Mouse (Mus musculus) inflammation-experienced regulatory T-cells, adult 6 months (primary cell): ENCODE measurements at regions not wholly inside any gene's neighbourhood (a gene's known extent, or its start where the extent isn't known, plus 50 kb on each side); places are given as distances from the start of the nearest gene placed in this dataset.

Experiments
- ATAC-seq: one replicate; pipeline ENCODE4 v1.8.0; 2017

DNA sequence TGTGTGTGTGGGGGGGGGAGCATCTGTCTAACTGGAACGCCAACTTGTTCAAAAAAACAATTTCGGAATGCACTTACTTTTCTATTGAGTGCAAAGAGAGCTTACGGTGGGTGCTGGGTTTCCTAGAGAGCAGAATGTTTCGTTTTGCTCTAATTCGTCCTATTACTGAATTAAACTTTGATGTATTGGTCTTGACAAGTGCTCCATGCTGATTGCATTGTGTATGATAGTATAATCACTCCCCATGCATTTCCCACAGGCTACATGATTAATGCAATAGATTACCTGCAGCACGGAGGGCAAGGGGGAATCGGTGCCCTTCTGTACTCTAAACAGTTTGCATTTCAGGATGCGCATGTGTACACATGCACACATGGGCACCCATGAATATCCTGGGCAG lies 283.7 kb upstream of the Smim15 start:
- ATAC-seq: no peak

- ATAC-seq: no peak
Measured at GRCm38 (mm10) chr13:107758327-107759095, 285.7 kb upstream of the Smim15 start.

- ATAC-seq: no peak
Measured at GRCm38 (mm10) chr13:107752745-107753144, 291.5 kb upstream of the Smim15 start.

- no peak for ATAC-seq
Measured at GRCm38 (mm10) chr13:107743464-107744218, 300.6 kb upstream of the Smim15 start.

- ATAC-seq: no peak
Measured at GRCm38 (mm10) chr13:107736581-107736980, 307.7 kb upstream of the Smim15 start.

DNA sequence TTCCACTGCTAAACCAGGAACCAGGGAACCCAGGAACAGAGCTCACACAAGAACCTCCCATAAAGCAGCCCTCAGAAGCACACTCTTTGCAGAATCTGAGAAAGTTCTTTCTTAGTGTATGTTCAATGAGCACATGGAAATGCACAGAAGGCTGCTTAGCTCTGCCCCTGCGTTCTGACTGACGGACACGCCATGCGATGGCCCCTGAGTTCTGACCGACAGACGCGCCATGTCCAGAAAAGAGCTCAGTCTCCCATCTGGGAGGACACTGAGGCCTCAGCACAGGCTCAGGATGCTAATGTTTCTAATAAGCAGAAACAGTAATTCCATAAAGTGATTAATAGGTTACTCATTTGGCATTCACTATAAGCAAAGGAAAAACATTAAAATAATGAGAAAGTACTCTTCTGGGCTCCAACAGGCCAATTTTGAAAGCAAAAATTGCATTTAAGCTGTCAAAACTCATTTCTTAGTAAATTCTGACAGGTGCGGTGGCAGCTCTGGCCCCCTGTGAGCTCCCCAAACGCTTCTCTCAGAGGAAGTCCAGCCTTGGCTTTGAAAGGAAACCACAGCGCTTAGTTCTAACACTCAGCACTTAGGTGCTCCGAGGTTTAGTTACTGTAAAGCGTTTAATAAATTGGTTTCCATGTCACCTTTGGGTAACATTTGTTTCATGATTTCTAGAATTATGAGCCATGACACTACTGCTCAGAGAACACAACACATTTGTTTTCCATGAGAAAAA lies 309.9 kb upstream of the Smim15 start:
- no peak for ATAC-seq

DNA sequence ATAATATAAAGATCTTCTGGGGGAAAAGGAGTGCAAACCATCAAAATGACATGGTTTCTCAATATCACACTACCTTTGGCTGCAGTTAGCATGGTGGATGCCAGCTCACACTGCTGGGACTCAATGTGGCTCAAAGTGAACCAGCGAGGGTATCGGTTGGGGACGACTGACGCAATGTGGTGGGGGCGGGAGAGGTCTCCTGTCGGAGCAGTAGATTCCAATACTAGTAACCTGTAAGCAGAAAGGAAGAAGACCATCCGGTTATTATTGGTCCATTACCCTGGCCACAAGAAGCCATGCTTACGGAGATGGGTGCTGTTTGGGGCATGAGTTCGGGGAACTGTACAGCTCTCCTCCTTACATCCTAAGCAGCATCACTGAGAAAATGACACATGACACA lies 313.3 kb upstream of the Smim15 start:
- ATAC-seq: no peak

DNA sequence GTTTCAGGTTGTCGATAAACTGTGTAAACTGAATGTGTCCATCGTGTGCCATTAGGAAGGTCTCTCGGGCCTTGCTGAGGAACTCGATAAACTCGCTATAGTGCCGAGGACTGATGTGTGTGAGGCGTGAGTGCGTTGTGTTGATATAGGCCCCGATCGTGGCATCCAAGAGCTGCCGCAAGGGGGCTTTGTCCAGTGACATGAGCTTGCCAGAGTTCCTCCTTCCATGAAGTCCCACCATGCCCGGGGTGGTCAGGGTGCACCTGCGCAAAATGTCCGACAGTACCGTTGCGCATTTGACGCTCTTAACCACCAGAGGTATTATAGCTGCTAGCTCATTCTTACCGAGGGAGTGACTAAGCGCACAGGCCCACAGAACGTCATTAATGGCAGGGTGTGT lies 317.8 kb upstream of the Smim15 start:
- no peak for ATAC-seq

GRCm38 (mm10) chr13:107721901-107722300 lies 322.3 kb upstream of the Smim15 start:
- ATAC-seq: no peak

- ATAC-seq: no peak
Measured at GRCm38 (mm10) chr13:107720874-107721574, 323.2 kb upstream of the Smim15 start.

DNA sequence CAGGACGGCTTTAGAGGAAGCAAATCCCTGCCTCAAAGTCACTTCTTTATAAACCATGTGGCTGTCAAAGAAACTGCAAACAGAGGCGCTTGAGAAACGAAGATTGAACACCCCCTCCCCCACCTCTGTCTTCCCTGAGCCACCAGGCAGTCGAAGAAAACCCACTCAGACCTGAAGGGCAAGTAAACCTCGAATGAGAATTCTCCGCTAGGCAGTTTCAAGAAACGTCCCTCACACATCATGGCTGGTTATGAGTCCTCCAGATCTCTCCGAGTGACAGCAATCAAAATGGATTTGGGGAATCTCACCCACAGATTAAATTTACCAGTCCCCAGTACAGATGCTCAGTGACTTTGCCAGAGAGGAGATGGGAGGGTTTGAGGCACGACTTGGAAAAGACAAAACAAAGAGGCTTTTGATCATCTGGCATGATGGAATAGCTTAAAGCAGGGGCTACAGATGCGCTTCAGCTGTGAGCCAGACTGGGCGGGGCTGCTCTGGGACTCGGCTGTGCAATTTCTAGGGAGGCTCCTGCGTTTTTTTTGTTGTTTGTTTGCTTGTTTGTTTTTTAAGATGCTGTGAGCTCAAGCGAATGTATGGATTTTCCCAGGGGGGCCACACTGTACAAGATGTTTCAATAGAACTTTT lies 325.1 kb upstream of the Smim15 start:
- ATAC-seq: no peak

DNA sequence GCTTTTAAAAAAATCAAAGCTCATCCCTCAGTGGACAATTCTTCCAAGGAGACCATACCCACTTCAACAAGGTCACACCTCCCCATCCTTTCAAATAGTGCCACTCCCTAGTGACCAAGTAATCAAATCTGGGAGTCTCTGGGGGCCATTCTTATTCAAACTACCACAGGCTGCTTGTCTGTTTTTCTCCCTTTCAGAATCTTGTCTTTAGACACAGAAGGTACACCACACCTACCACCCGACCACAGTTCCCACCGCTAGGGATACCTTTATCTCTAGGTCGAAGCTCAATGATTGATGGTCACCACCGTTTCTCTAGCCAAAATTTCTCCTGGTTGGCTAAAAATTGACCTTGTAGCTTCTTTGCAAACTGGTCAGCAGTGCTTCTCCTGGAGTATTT lies 328.6 kb upstream of the Smim15 start:
- ATAC-seq: no peak

GRCm38 (mm10) chr13:107714001-107714400 lies 330.2 kb upstream of the Smim15 start:
- ATAC-seq: no peak

DNA sequence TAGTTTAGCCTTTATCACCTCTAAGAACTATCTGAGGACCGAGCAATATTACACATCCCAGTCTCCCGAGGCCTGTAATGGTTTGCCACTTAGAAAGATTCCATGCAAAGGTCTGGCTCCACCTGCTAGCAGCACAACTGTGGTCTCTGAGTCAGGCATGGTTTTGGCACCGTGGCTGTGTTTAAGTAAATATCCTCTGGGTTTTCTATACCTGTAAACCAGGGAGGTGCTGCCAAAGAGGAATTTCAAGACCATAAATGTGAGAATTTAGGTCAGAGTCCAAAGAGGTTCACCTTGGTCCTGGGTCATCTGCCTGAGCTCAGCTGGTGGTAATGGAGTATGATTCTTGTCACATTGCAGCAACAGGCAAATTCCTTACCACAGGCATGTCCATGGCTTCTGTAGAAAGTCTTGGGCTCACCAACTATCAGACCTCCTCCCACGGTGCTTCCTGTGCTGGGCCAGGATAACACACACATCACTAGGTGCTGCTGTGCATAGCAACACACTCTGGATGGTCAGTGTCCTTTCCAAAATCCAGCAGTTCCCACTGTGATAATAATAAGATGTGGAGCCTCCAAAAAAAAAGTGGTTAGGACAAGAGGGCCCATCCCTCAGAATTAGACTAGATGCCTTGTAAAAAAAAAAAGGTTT lies 332.8 kb upstream of the Smim15 start:
- ATAC-seq: no peak

- no peak for ATAC-seq
Measured at GRCm38 (mm10) chr13:107710368-107710767, 333.9 kb upstream of the Smim15 start.

GRCm38 (mm10) chr13:107709828-107710227 lies 334.4 kb upstream of the Smim15 start:
- no peak for ATAC-seq

DNA sequence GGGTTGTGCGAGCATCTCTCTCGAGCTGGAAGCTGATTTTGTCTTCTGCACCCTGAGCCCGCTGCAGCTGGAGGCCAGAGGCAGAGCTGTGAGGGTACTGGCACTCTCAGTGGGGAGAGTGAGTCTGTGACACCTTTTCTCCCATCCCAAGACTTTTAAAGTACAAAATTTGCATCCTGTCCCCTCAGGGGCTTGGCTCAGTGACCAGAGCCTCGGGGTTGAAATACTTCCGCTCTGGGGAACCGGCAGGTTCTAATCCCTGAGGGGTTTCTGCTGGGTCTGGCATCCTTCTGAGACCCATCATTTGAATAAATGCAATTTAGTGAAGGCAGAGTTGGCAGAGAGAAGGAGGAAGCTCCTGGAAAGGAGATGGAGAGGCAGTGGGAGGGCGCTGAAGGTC lies 340.5 kb upstream of the Smim15 start:
- no peak for ATAC-seq

DNA sequence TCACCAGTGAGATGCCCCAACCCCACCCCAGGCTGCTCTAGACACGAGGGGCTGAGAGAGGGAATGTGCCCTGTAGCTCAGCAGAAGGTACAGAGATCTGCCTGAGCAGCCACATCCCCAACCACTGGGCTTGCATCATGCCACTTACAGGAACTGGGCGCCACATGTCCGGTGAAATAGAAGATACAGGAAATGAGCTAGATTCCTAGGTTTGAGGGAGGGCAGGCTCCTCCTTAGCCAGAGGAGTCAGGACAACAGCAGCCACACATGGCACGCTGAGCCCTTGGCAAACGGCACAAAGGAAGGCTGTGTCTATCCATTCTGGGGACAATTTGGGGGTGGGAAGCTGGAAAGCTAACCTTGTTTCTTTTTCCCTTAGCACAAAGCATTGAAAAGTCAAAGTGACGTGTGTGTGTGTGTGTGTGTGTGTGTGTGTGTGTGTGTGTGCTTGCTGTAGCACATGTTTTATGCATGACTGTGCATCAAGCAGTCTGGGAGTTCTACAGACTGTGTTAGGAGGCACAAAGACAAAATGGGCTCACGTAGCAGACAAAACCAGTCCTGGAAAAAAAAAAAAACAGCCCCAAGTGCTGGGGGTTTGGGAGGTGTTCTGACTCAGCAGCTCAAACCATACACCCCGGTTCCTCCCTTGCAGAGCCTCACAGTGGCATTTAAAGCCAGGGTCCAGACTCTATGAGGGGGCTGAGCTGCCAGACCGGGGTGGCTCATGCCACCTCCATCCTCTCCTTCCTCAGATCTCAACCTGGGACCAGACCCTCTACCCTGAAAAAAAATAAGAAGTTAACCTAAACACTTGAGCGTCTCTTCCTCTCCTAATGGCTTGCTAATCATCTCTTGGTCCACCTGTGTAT lies 343.7 kb upstream of the Smim15 start:
- ATAC-seq: no peak

GRCm38 (mm10) chr13:107699251-107699650 lies 345.0 kb upstream of the Smim15 start:
- no peak for ATAC-seq

DNA sequence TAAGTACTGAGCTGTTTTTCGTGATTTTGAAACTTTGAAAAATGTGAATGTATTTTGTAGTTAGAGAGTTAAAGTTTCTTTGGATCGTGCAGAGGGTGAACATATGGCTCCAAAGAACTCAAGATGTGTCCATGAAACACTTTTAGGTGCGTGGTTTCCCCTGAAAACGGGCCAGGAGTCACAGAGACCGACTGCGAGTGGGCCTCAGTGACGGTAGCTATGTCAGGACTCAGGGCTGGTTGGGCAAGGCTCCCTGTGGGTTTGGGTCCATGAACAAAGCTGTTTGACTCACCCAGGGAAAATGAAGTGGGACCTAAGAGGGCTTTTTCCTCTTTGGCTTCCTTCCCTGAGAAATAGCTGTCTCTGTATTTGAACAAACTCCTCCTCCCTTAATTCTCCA lies 345.9 kb upstream of the Smim15 start:
- ATAC-seq: no peak
